Mouse (Mus musculus) liver, embryonic 12.5 days (tissue): ENCODE measurements around the gene Nol9. TPM values are rescaled to one million over a fixed set of nuclear protein-coding genes. Genes with fewer than 3 reads are reported as not detected.
A peak's percentile ranks its signal among the peaks of the same experiment; 100 is the strongest.

Source experiments
- ATAC-seq: fragments of 200-750 bp; cut with Nextera tagmentation; 2 replicates; pipeline ENCODE4 v1.8.0; 2017; ENCODE audit warnings: moderate number of reproducible peaks, mild to moderate bottlenecking, moderate library complexity
- H3K27ac ChIP-seq: fragments of 300-500 bp; sonication (generic); 2 replicates; pipeline ENCODE4 v1.5.1; 2016; ENCODE audit warnings: mild to moderate bottlenecking
- H3K27me3 ChIP-seq: fragments of 300-500 bp; sonication (generic); replicated peaks from 2 replicates; pipeline ENCODE4 v1.6.1; 2016; ENCODE audit warnings: mild to moderate bottlenecking, moderate library complexity
- H3K36me3 ChIP-seq: fragments of 300-500 bp; sonication (generic); 2 replicates; pipeline ENCODE4 v1.6.1; 2016; ENCODE audit warnings: mild to moderate bottlenecking, moderate library complexity
- H3K4me1 ChIP-seq: fragments of 300-500 bp; sonication (generic); 2 replicates; pipeline ENCODE4 v1.6.1; 2016
- H3K4me2 ChIP-seq: fragments of 300-500 bp; sonication (generic); 2 replicates; pipeline ENCODE4 v1.6.1; 2016; ENCODE audit warnings: mild to moderate bottlenecking, moderate library complexity
- H3K4me3 ChIP-seq: fragments of 300-500 bp; sonication (generic); 2 replicates; pipeline ENCODE4 v1.5.1; 2016; ENCODE audit warnings: mild to moderate bottlenecking, moderate library complexity
- H3K9ac ChIP-seq: fragments of 300-500 bp; sonication (generic); 2 replicates; pipeline ENCODE4 v1.6.1; 2016; ENCODE audit warnings: mild to moderate bottlenecking, moderate library complexity
- H3K9me3 ChIP-seq: fragments of 300-500 bp; sonication (generic); replicated peaks from 2 replicates; pipeline ENCODE4 v1.6.1; 2016; ENCODE audit warnings: mild to moderate bottlenecking, moderate library complexity
- WGBS: fragments of 180-500 bp; shearing (Covaris S2); methylation state at CpG from one replicate; pipeline ENCODE4 v1.1.7; 2016; ENCODE audit not compliant: insufficient replicate concordance; 5-methylcytosine and 5-hydroxymethylcytosine counted together
- polyA plus RNA-seq: library from polyadenylated mRNA; unstranded; fragments of >200 nt; fragmentation: Nextera tagmentation; extraction: Ambion mirVana; gene quantifications from 2 replicates; pipeline ENCODE4 v1.2.1, GENCODE M21; 2016

Nol9 gene
- polyA plus RNA-seq, 1 experiment from 2014 or later: 44.0 TPM

- Histone ChIP-seq H3K9ac (no peak overlapping the region), H3K36me3 (peaks cover 40% of the 10 kb centered on the region), H3K4me1 (peaks cover 54% of the 10 kb centered on the region), H3K4me3 (no peak overlapping the region), H3K27me3 (no peaks in the 10 kb centered on the region), H3K9me3 (no peaks in the 10 kb centered on the region), H3K4me2 (no peak overlapping the region), H3K27ac (peak overlapping the region; percentile 16)
- 53% methylated on average over 7 of the region's 7 CpGs for WGBS
- no peak for ATAC-seq
These were observed 62.0 kb downstream of the Nol9 start for GRCm38 (mm10) chr4:152101081-152101653.

GRCm38 (mm10) chr4:152101921-152102320 is 62.8 kb downstream of the Nol9 start:
- Histone ChIP-seq H3K4me2 (no peak overlapping the region), H3K9ac (no peak overlapping the region), H3K36me3 (peaks cover 47% of the 10 kb centered on the region), H3K27me3 (no peaks in the 10 kb centered on the region), H3K4me1 (peaks cover 50% of the 10 kb centered on the region), H3K4me3 (no peak overlapping the region), H3K9me3 (no peaks in the 10 kb centered on the region), H3K27ac (0 out of 2 replicates have a peak overlapping the region, but pooled peaks have one; percentile 16)
- no peak for ATAC-seq
- 89% methylated on average over 16 of the region's 16 CpGs for WGBS

- Histone ChIP-seq H3K9ac (no peak overlapping the region), H3K36me3 (peaks cover 51% of the 10 kb centered on the region), H3K27ac (no peak overlapping the region), H3K4me3 (no peak overlapping the region), H3K4me1 (peaks cover 51% of the 10 kb centered on the region), H3K4me2 (no peak overlapping the region), H3K27me3 (no peaks in the 10 kb centered on the region), H3K9me3 (no peaks in the 10 kb centered on the region)
- no peak for ATAC-seq
- WGBS: 42% methylated on average over 7 of the region's 7 CpGs
These were observed 63.9 kb downstream of the Nol9 start for GRCm38 (mm10) chr4:152103025-152103424.

- Histone ChIP-seq H3K27me3 (no peaks in the 10 kb centered on the region), H3K27ac (peak overlapping the region; percentile 98), H3K4me3 (peak overlapping the region; percentile 63), H3K4me2 (peak overlapping the region; percentile 97), H3K9me3 (no peaks in the 10 kb centered on the region), H3K9ac (peak overlapping the region; percentile 74), H3K36me3 (peaks cover 82% of the 10 kb centered on the region), H3K4me1 (peaks cover 58% of the 10 kb centered on the region)
- WGBS: 46% methylated on average over 9 of the region's 9 CpGs
- no peak for ATAC-seq
These were observed 67.6 kb downstream of the Nol9 start for GRCm38 (mm10) chr4:152106746-152107145.

- Histone ChIP-seq H3K4me2 (peak overlapping the region; percentile 97), H3K27me3 (peaks cover 5% of the 10 kb centered on the region; the same call in 1 of the 2 replicates), H3K9ac (peak overlapping the region; percentile 74), H3K4me1 (peaks cover 62% of the 10 kb centered on the region), H3K36me3 (peaks cover 81% of the 10 kb centered on the region), H3K27ac (peak overlapping the region; percentile 98), H3K4me3 (peak overlapping the region; percentile 63), H3K9me3 (no peaks in the 10 kb centered on the region)
- peak; percentile 72 for ATAC-seq
- 27% methylated on average over 24 of the region's 24 CpGs for WGBS
These were observed 68.4 kb downstream of the Nol9 start for GRCm38 (mm10) chr4:152107493-152107892.

- Histone ChIP-seq H3K9me3 (no peaks in the 10 kb centered on the region), H3K27me3 (peaks cover 5% of the 10 kb centered on the region; the same call in 1 of the 2 replicates), H3K4me1 (peaks cover 59% of the 10 kb centered on the region), H3K36me3 (peaks cover 81% of the 10 kb centered on the region), H3K4me2 (peak overlapping the region; percentile 97), H3K9ac (peak overlapping the region; percentile 74), H3K27ac (peak overlapping the region; percentile 98), H3K4me3 (peak overlapping the region; percentile 63)
- peak; percentile 90 for ATAC-seq
- 28% methylated on average over 30 of the region's 30 CpGs for WGBS
These were observed 68.9 kb downstream of the Nol9 start for GRCm38 (mm10) chr4:152107971-152108509.

- 79% methylated on average over 5 of the region's 5 CpGs for WGBS
- peaks cover 7% of the 10 kb centered on the region for H3K27me3 ChIP-seq
- peak overlapping the region; percentile 55 for H3K9ac ChIP-seq
- peak overlapping the region; percentile 98 for H3K27ac ChIP-seq
- no peak for ATAC-seq
- H3K4me1 ChIP-seq: peaks cover 59% of the 10 kb centered on the region
- no peaks in the 10 kb centered on the region for H3K9me3 ChIP-seq
- peak overlapping the region; percentile 63 for H3K4me3 ChIP-seq
- peaks cover 81% of the 10 kb centered on the region for H3K36me3 ChIP-seq
- peak overlapping the region; percentile 97 for H3K4me2 ChIP-seq
These were observed 69.6 kb downstream of the Nol9 start for GRCm38 (mm10) chr4:152108673-152109072.

- Histone ChIP-seq H3K4me1 (peaks cover 59% of the 10 kb centered on the region), H3K27ac (peak overlapping the region; percentile 98), H3K36me3 (peaks cover 81% of the 10 kb centered on the region), H3K4me2 (peak overlapping the region; percentile 56; the same call in 1 of the 2 replicates), H3K4me3 (no peak overlapping the region), H3K9me3 (no peaks in the 10 kb centered on the region), H3K27me3 (peaks cover 15% of the 10 kb centered on the region), H3K9ac (no peak overlapping the region)
- ATAC-seq: no peak
- WGBS: 76% methylated on average over 3 of the region's 3 CpGs
These were observed 70.4 kb downstream of the Nol9 start for GRCm38 (mm10) chr4:152109509-152109908.

GRCm38 (mm10) chr4:152110689-152111088 is 71.6 kb downstream of the Nol9 start:
- Histone ChIP-seq H3K27ac (peak overlapping the region; percentile 98), H3K27me3 (peaks cover 27% of the 10 kb centered on the region), H3K9ac (peak overlapping the region; percentile 57), H3K9me3 (no peaks in the 10 kb centered on the region), H3K4me2 (peak overlapping the region; percentile 56), H3K4me3 (peak overlapping the region; percentile 16), H3K4me1 (peaks cover 69% of the 10 kb centered on the region), H3K36me3 (peaks cover 81% of the 10 kb centered on the region)
- ATAC-seq: peak; percentile 75
- 18% methylated on average over 4 of the region's 4 CpGs for WGBS

Other genes with a start within 250 kb of the Nol9 start
- gene Camta1, start 177.4 kb upstream of the Nol9 start, polyA plus RNA-seq: 49.6 and 59.1 TPM in 2 replicates
- 74.4 and 85.1 TPM in 2 replicates for gene Dnajc11, start 105.6 kb upstream of the Nol9 start, polyA plus RNA-seq
- 10.0 and 10.3 TPM in 2 replicates for gene Thap3, start 50.3 kb upstream of the Nol9 start, polyA plus RNA-seq
- gene Phf13, start 43.1 kb upstream of the Nol9 start, polyA plus RNA-seq: 10.4 and 11.2 TPM in 2 replicates
- gene Klhl21, start 30.5 kb upstream of the Nol9 start, polyA plus RNA-seq: 10.9 and 12.0 TPM in 2 replicates
- 11.4 and 12.2 TPM in 2 replicates for gene Zbtb48, start 11.7 kb upstream of the Nol9 start, polyA plus RNA-seq
- gene Tas1r1, start 753 bp upstream of the Nol9 start, polyA plus RNA-seq: 0.12 and 0.19 TPM in 2 replicates
- 7.7 and 8.4 TPM in 2 replicates for gene Plekhg5, start 33.2 kb downstream of the Nol9 start, polyA plus RNA-seq
- 0.74 and 0.87 TPM in 2 replicates for gene Tnfrsf25, start 76.6 kb downstream of the Nol9 start, polyA plus RNA-seq
- gene Espn, start 113.0 kb downstream of the Nol9 start, polyA plus RNA-seq: 2.6 and 2.9 TPM in 2 replicates
- gene Hes2, start 119.5 kb downstream of the Nol9 start, polyA plus RNA-seq: 0.05 TPM in 1 of 2 replicates, not detected in the other
- gene Acot7, start 138.8 kb downstream of the Nol9 start, polyA plus RNA-seq: 33.0 and 36.2 TPM in 2 replicates
- gene Gpr153, start 234.9 kb downstream of the Nol9 start, polyA plus RNA-seq: 2.1 and 2.4 TPM in 2 replicates